19 mouse cellular contexts compared by ENCODE assay signal in genomic region chr13:101274470-101275141, GRCm38 (mm10).
DNase-seq lines count a peak whose midpoint lies in the region; ATAC-seq lines count a peak whose summit lies in the region.
"Had no signal": no experiment of that assay in that cellular context is flagged by ENCODE, and none has a peak within 500 bp of the region (broad histone marks: within the 10 kb centered on the region; RNA-seq: fewer than 3 reads in every experiment).

No protein-coding gene starts in this region.

- 0 out of 2 replicates have a peak overlapping the region, but pooled peaks have one; percentile 7 for H3K4me2 ChIP-seq in kidney, embryonic 16.5 days (replicated peaks; ENCODE audit: low read depth, low read length)
- no peak overlapping the region for H3K4me2 ChIP-seq in stomach, embryonic 16.5 days (ENCODE audit: low read depth, low read length)
- H3K4me2 ChIP-seq: hindbrain, embryonic 14.5 days; limb, embryonic 13.5 days; lung, embryonic 14.5 days had no signal

- peak; percentile 44 to 69 for DNase-seq in urinary bladder, adult 18-20 months (ENCODE audit: low spot score in 2 of 2)
- no peak for DNase-seq in urinary bladder, postnatal 10 days (ENCODE audit: low spot score)
- no peak for DNase-seq in thymus, postnatal 10 days (ENCODE audit: low spot score in 2 of 2)
- no peak for DNase-seq in gastrocnemius, postnatal 14 days
- DNase-seq in spleen, adult 12 weeks (ENCODE audit: low spot score), result no peak
- DNase-seq: cerebellum, postnatal 14 days; gastrocnemius, adult 2 months; heart, postnatal 10 days; lung, embryonic 14.5 days; right cerebral cortex, postnatal 14 days; thymus, adult 2 months had no signal

- H3K9ac ChIP-seq in kidney, embryonic 16.5 days (replicated peaks; ENCODE audit: low read length), result no peak overlapping the region
- no peak overlapping the region for H3K9ac ChIP-seq in stomach, embryonic 16.5 days (ENCODE audit: low read length)
- H3K9ac ChIP-seq: hindbrain, embryonic 14.5 days; limb, embryonic 13.5 days; lung, embryonic 14.5 days had no signal

- WGBS in kidney, embryonic 16.5 days, result 63% methylated on average over 7 of the region's 7 CpGs
- 43% methylated on average over 7 of the region's 7 CpGs for WGBS in stomach, embryonic 16.5 days

- ATAC-seq in kidney, embryonic 16.5 days (ENCODE audit: low FRiP score, low TSS enrichment), result peak; percentile 91
- ATAC-seq in stomach, embryonic 16.5 days (ENCODE audit: insufficient read depth, low FRiP score), result peak; percentile 13; the same call in 1 of the 2 replicates
- ATAC-seq: forebrain, embryonic 16.5 days; midbrain, embryonic 16.5 days had no signal

- intact Hi-C loops in gastrocnemius, postnatal 14 days (cut with DNase I; ENCODE audit: low total_unique reads), result loop anchor here (10.0 kb wide), 1 partner anchor 70 kb away; no protein-coding TSS in a partner anchor

- H3K27ac ChIP-seq in kidney, embryonic 16.5 days (ENCODE audit: low read length), result peak overlapping the region; percentile 63; the same call in 1 of the 2 replicates
- peak overlapping the region; percentile 43 for H3K27ac ChIP-seq in stomach, embryonic 16.5 days (ENCODE audit: low read length)
- H3K27ac ChIP-seq: gastrocnemius, adult 2 months; hindbrain, embryonic 14.5 days; left cerebral cortex, adult 2 months; limb, embryonic 13.5 days had no signal

- H3K4me1 ChIP-seq in kidney, embryonic 16.5 days (ENCODE audit: insufficient read depth, low read length), result no peaks in the 10 kb centered on the region
- H3K4me1 ChIP-seq in stomach, embryonic 16.5 days (ENCODE audit: control insufficient read depth, insufficient read depth, low read length), result no peaks in the 10 kb centered on the region

- H3K27me3 ChIP-seq in kidney, embryonic 16.5 days (ENCODE audit: insufficient read depth, low read length), result no peaks in the 10 kb centered on the region
- H3K27me3 ChIP-seq in stomach, embryonic 16.5 days (ENCODE audit: control insufficient read depth, insufficient read depth, low read length), result no peaks in the 10 kb centered on the region
- H3K27me3 ChIP-seq: limb, embryonic 13.5 days had no signal

- H3K9me3 ChIP-seq in kidney, embryonic 16.5 days (ENCODE audit: low read length), result no peaks in the 10 kb centered on the region
- H3K9me3 ChIP-seq in stomach, embryonic 16.5 days (replicated peaks; ENCODE audit: control insufficient read depth, low read length), result 0 out of 2 replicates have a peak, but pooled peaks cover 4% of the 10 kb centered on the region

- no peak overlapping the region for H3K4me3 ChIP-seq in kidney, embryonic 16.5 days (ENCODE audit: low read length)
- H3K4me3 ChIP-seq in stomach, embryonic 16.5 days (replicated peaks; ENCODE audit: low read length), result no peak overlapping the region
- H3K4me3 ChIP-seq: erythroblast, embryonic 14.5 days; gastrocnemius, adult 2 months; left cerebral cortex, adult 2 months; limb, embryonic 13.5 days had no signal

- H3K36me3 ChIP-seq in kidney, embryonic 16.5 days (ENCODE audit: insufficient read depth, low read length), result no peaks in the 10 kb centered on the region
- H3K36me3 ChIP-seq in stomach, embryonic 16.5 days (ENCODE audit: control insufficient read depth, insufficient read depth, low read length), result no peaks in the 10 kb centered on the region
- H3K36me3 ChIP-seq: limb, embryonic 13.5 days had no signal

Comparison
In these comparisons a context has a peak if more than half of its experiments do, and no peak if none do; other contexts are left out.
1. DNase-seq: peak in urinary bladder, adult 18-20 months (2 of 2); none in urinary bladder, postnatal 10 days (single experiment), thymus, postnatal 10 days (0 of 2), gastrocnemius, postnatal 14 days (single experiment) and spleen, adult 12 weeks (single experiment).